Mouse (Mus musculus): ENCODE results near the gene Psapl1. TPM values are rescaled to one million over a fixed set of nuclear protein-coding genes. Genes with fewer than 3 reads are reported as not detected.

The Psapl1 gene
- polyA plus RNA-seq, 1 experiment from 2014 or later = 0.11 TPM

DNA sequence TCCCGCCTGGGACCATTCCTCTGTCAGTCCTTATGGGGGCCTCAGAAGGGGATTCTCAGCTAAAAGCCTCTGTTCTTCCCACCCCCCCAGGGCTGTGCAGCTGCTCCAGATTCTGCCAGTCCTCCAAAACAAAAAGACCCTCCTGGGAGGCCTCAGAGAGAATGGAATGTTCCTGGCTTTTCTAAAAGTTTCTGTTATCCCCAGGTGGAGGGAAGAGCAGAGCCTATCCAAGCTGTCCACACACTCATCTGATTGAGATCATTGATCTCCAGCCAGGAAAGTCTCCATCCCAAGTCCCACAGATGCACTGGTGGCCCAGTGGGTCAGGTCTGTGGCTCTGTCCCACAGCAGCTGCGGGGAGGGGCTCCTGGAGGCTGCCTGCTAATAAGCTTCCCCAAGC, 11.1 kb upstream of the Psapl1 start:
- ATAC-seq (ENCODE audit: insufficient number of reproducible peaks, low FRiP score, low TSS enrichment, low read depth) (no peak), DNase-seq (ENCODE audit: low spot score) (no peak)
- H3K27ac ChIP-seq (replicated peaks; ENCODE audit: low read depth, low read length) = no peak overlapping the region
- H3K27me3 ChIP-seq (ENCODE audit: control insufficient read depth, insufficient read depth, low read length) = no peaks in the 10 kb centered on the region
- no peaks in the 10 kb centered on the region for H3K9me3 ChIP-seq (ENCODE audit: control insufficient read depth, low read length)
- no peak overlapping the region for H3K4me3 ChIP-seq (ENCODE audit: low read depth, low read length)
- 0 out of 2 replicates have a peak, but pooled peaks cover 3% of the 10 kb centered on the region for H3K4me1 ChIP-seq (ENCODE audit: control insufficient read depth, insufficient read depth, low read length)
- no peaks in the 10 kb centered on the region for H3K36me3 ChIP-seq (ENCODE audit: control insufficient read depth, insufficient read depth, low read length)
- H3K9ac ChIP-seq (ENCODE audit: low read length) = no peak overlapping the region
- WGBS = 85% methylated on average over 2 of the region's 2 CpGs
- H3K4me2 ChIP-seq (ENCODE audit: low read depth, severe bottlenecking) = no peak overlapping the region

DNA sequence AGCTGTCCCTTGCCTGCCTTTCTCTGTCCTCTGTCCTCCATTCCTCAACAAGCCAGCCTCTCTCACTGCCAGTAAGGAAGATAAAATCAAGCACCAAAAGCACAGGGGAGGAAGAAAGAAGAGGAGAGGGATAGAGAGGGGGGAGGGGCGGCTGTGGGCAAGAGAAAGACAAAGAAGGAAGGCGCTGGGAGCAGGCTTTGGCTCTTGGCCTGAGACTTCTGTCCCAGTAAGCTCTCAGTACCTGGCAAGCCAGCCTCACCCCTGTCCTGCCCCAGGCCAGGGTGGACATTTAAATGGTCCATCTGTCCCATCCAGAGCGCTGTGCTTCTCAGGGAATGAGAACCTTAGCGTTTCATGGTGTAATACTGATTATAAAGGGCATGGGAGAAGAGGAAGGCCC, 9.2 kb upstream of the Psapl1 start:
- DNase-seq (ENCODE audit: low spot score) (no peak), ATAC-seq (ENCODE audit: insufficient number of reproducible peaks, low FRiP score, low TSS enrichment, low read depth) (no peak)
- 72% methylated on average over 4 of the region's 4 CpGs for WGBS
- no peak overlapping the region for H3K9ac ChIP-seq (ENCODE audit: low read length)
- 0 out of 2 replicates have a peak, but pooled peaks cover 3% of the 10 kb centered on the region for H3K4me1 ChIP-seq (ENCODE audit: control insufficient read depth, insufficient read depth, low read length)
- H3K27me3 ChIP-seq (ENCODE audit: control insufficient read depth, insufficient read depth, low read length) = no peaks in the 10 kb centered on the region
- H3K27ac ChIP-seq (replicated peaks; ENCODE audit: low read depth, low read length) = no peak overlapping the region
- H3K9me3 ChIP-seq (ENCODE audit: control insufficient read depth, low read length) = no peaks in the 10 kb centered on the region
- H3K36me3 ChIP-seq (ENCODE audit: control insufficient read depth, insufficient read depth, low read length) = no peaks in the 10 kb centered on the region
- H3K4me3 ChIP-seq (ENCODE audit: low read depth, low read length) = no peak overlapping the region
- no peak overlapping the region for H3K4me2 ChIP-seq (ENCODE audit: low read depth, severe bottlenecking)

DNA sequence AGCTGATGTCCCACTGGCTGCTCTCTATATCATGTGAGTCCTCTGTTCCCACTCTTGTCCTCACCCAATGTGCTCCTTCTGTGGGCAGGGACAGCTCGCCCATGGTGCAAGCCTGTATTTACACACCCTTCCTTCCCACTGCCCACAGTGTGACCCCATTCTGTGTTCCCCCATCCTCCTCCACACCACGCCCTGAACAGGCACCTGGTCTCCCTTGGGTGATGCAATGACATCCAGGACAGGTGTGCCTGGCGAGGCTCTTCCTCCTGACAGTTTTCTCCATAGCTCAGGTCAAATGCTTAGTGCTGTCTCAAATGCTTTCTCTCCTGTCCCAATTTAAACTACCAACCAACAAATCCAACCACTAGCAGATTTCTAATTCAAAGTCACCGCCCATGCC, 8.4 kb upstream of the Psapl1 start:
- H3K4me2 ChIP-seq (ENCODE audit: low read depth, severe bottlenecking) = no peak overlapping the region
- no peak overlapping the region for H3K27ac ChIP-seq (replicated peaks; ENCODE audit: low read depth, low read length)
- H3K9me3 ChIP-seq (ENCODE audit: control insufficient read depth, low read length) = no peaks in the 10 kb centered on the region
- no peaks in the 10 kb centered on the region for H3K36me3 ChIP-seq (ENCODE audit: control insufficient read depth, insufficient read depth, low read length)
- DNase-seq (ENCODE audit: low spot score) (no peak), ATAC-seq (ENCODE audit: insufficient number of reproducible peaks, low FRiP score, low TSS enrichment, low read depth) (no peak)
- H3K9ac ChIP-seq (ENCODE audit: low read length) = no peak overlapping the region
- H3K27me3 ChIP-seq (ENCODE audit: control insufficient read depth, insufficient read depth, low read length) = no peaks in the 10 kb centered on the region
- WGBS = 83% methylated on average over 4 of the region's 4 CpGs
- no peak overlapping the region for H3K4me3 ChIP-seq (ENCODE audit: low read depth, low read length)
- 0 out of 2 replicates have a peak, but pooled peaks cover 3% of the 10 kb centered on the region for H3K4me1 ChIP-seq (ENCODE audit: control insufficient read depth, insufficient read depth, low read length)

- Histone ChIP-seq H3K27me3 (ENCODE audit: control insufficient read depth, insufficient read depth, low read length) (no peaks in the 10 kb centered on the region), H3K9me3 (ENCODE audit: control insufficient read depth, low read length) (no peaks in the 10 kb centered on the region), H3K36me3 (ENCODE audit: control insufficient read depth, insufficient read depth, low read length) (no peaks in the 10 kb centered on the region), H3K27ac (replicated peaks; ENCODE audit: low read depth, low read length) (no peak overlapping the region), H3K4me2 (ENCODE audit: low read depth, severe bottlenecking) (no peak overlapping the region), H3K4me3 (ENCODE audit: low read depth, low read length) (no peak overlapping the region), H3K4me1 (ENCODE audit: control insufficient read depth, insufficient read depth, low read length) (0 out of 2 replicates have a peak, but pooled peaks cover 3% of the 10 kb centered on the region), H3K9ac (ENCODE audit: low read length) (no peak overlapping the region)
- ATAC-seq (ENCODE audit: insufficient number of reproducible peaks, low FRiP score, low TSS enrichment, low read depth) (no peak), DNase-seq (ENCODE audit: low spot score) (no peak)
- WGBS = 76% methylated on average over 1 of the region's 1 CpGs
Measured at GRCm38 (mm10) chr5:36199519-36199918, 4.3 kb upstream of the Psapl1 start.

- Histone ChIP-seq H3K27ac (replicated peaks; ENCODE audit: low read depth, low read length) (no peak overlapping the region), H3K36me3 (ENCODE audit: control insufficient read depth, insufficient read depth, low read length) (no peaks in the 10 kb centered on the region), H3K4me2 (ENCODE audit: low read depth, severe bottlenecking) (no peak overlapping the region), H3K4me3 (ENCODE audit: low read depth, low read length) (no peak overlapping the region), H3K9me3 (ENCODE audit: control insufficient read depth, low read length) (no peaks in the 10 kb centered on the region), H3K9ac (ENCODE audit: low read length) (no peak overlapping the region), H3K4me1 (ENCODE audit: control insufficient read depth, insufficient read depth, low read length) (no peaks in the 10 kb centered on the region), H3K27me3 (ENCODE audit: control insufficient read depth, insufficient read depth, low read length) (no peaks in the 10 kb centered on the region)
- WGBS = 87% methylated on average over 5 of the region's 5 CpGs
- ATAC-seq (ENCODE audit: insufficient number of reproducible peaks, low FRiP score, low TSS enrichment, low read depth) (no peak), DNase-seq (ENCODE audit: low spot score) (no peak)
Measured at GRCm38 (mm10) chr5:36202781-36203180, 1.0 kb upstream of the Psapl1 start.

- Histone ChIP-seq H3K36me3 (ENCODE audit: control insufficient read depth, insufficient read depth, low read length) (no peaks in the 10 kb centered on the region), H3K4me3 (ENCODE audit: low read depth, low read length) (no peak overlapping the region), H3K9me3 (ENCODE audit: control insufficient read depth, low read length) (no peaks in the 10 kb centered on the region), H3K4me2 (ENCODE audit: low read depth, severe bottlenecking) (no peak overlapping the region), H3K27me3 (ENCODE audit: control insufficient read depth, insufficient read depth, low read length) (no peaks in the 10 kb centered on the region), H3K9ac (ENCODE audit: low read length) (no peak overlapping the region), H3K27ac (replicated peaks; ENCODE audit: low read depth, low read length) (no peak overlapping the region), H3K4me1 (ENCODE audit: control insufficient read depth, insufficient read depth, low read length) (no peaks in the 10 kb centered on the region)
- DNase-seq (ENCODE audit: low spot score) (no peak), ATAC-seq (ENCODE audit: insufficient number of reproducible peaks, low FRiP score, low TSS enrichment, low read depth) (no peak)
- WGBS = 87% methylated on average over 5 of the region's 5 CpGs
Measured at GRCm38 (mm10) chr5:36203421-36203820, 400 bp upstream of the Psapl1 start.

- no peaks in the 10 kb centered on the region for H3K36me3 ChIP-seq (ENCODE audit: control insufficient read depth, insufficient read depth, low read length)
- H3K27me3 ChIP-seq (ENCODE audit: control insufficient read depth, insufficient read depth, low read length) = no peaks in the 10 kb centered on the region
- DNase-seq (ENCODE audit: low spot score) (no peak), ATAC-seq (ENCODE audit: insufficient number of reproducible peaks, low FRiP score, low TSS enrichment, low read depth) (no peak)
- no peak overlapping the region for H3K4me3 ChIP-seq (ENCODE audit: low read depth, low read length)
- H3K27ac ChIP-seq (replicated peaks; ENCODE audit: low read depth, low read length) = no peak overlapping the region
- no peaks in the 10 kb centered on the region for H3K9me3 ChIP-seq (ENCODE audit: control insufficient read depth, low read length)
- H3K4me2 ChIP-seq (ENCODE audit: low read depth, severe bottlenecking) = no peak overlapping the region
- WGBS = 88% methylated on average over 11 of the region's 11 CpGs
- H3K4me1 ChIP-seq (ENCODE audit: control insufficient read depth, insufficient read depth, low read length) = no peaks in the 10 kb centered on the region
- H3K9ac ChIP-seq (ENCODE audit: low read length) = no peak overlapping the region
Measured at GRCm38 (mm10) chr5:36205397-36205796, 1.6 kb downstream of the Psapl1 start.

- no peak overlapping the region for H3K27ac ChIP-seq (replicated peaks; ENCODE audit: low read depth, low read length)
- DNase-seq (ENCODE audit: low spot score) (no peak), ATAC-seq (ENCODE audit: insufficient number of reproducible peaks, low FRiP score, low TSS enrichment, low read depth) (no peak)
- 80% methylated on average over 3 of the region's 3 CpGs for WGBS
- H3K27me3 ChIP-seq (ENCODE audit: control insufficient read depth, insufficient read depth, low read length) = no peaks in the 10 kb centered on the region
- no peak overlapping the region for H3K4me2 ChIP-seq (ENCODE audit: low read depth, severe bottlenecking)
- no peak overlapping the region for H3K9ac ChIP-seq (ENCODE audit: low read length)
- H3K4me1 ChIP-seq (ENCODE audit: control insufficient read depth, insufficient read depth, low read length) = no peaks in the 10 kb centered on the region
- no peaks in the 10 kb centered on the region for H3K36me3 ChIP-seq (ENCODE audit: control insufficient read depth, insufficient read depth, low read length)
- no peaks in the 10 kb centered on the region for H3K9me3 ChIP-seq (ENCODE audit: control insufficient read depth, low read length)
- H3K4me3 ChIP-seq (ENCODE audit: low read depth, low read length) = no peak overlapping the region
Measured at GRCm38 (mm10) chr5:36208803-36209202, 5.0 kb downstream of the Psapl1 start.

- 88% methylated on average over 10 of the region's 10 CpGs for WGBS
- Histone ChIP-seq H3K4me2 (ENCODE audit: low read depth, severe bottlenecking) (no peak overlapping the region), H3K9ac (ENCODE audit: low read length) (no peak overlapping the region), H3K9me3 (ENCODE audit: control insufficient read depth, low read length) (no peaks in the 10 kb centered on the region), H3K4me1 (ENCODE audit: control insufficient read depth, insufficient read depth, low read length) (no peaks in the 10 kb centered on the region), H3K4me3 (ENCODE audit: low read depth, low read length) (no peak overlapping the region), H3K27me3 (ENCODE audit: control insufficient read depth, insufficient read depth, low read length) (no peaks in the 10 kb centered on the region), H3K27ac (replicated peaks; ENCODE audit: low read depth, low read length) (no peak overlapping the region), H3K36me3 (ENCODE audit: control insufficient read depth, insufficient read depth, low read length) (no peaks in the 10 kb centered on the region)
- ATAC-seq (ENCODE audit: insufficient number of reproducible peaks, low FRiP score, low TSS enrichment, low read depth) (no peak), DNase-seq (ENCODE audit: low spot score) (no peak)
Measured at GRCm38 (mm10) chr5:36213310-36213709, 9.5 kb downstream of the Psapl1 start.

Measured in limb, embryonic 11.5 days (tissue).